Mouse (Mus musculus) lung, embryonic 16.5 days (tissue): ENCODE data around the gene Hipk2. TPM values are rescaled to one million over a fixed set of nuclear protein-coding genes. Genes with fewer than 3 reads are reported as not detected.
A peak's percentile ranks its signal among the peaks of the same experiment; 100 is the strongest.

Source experiments
- ATAC-seq: fragments of 200-750 bp; cut with Nextera tagmentation; 2 replicates; pipeline ENCODE4 v1.8.0; 2017; ENCODE audit warnings: low read depth, mild to moderate bottlenecking, moderate library complexity
- H3K27ac ChIP-seq: fragments of 300-500 bp; sonication (generic); 2 replicates; pipeline ENCODE4 v1.5.1; 2014; ENCODE audit warnings: mild to moderate bottlenecking, control low read depth, low read length
- H3K27me3 ChIP-seq: fragments of 300-500 bp; sonication (generic); 2 replicates; pipeline ENCODE4 v1.6.1; 2014; ENCODE audit warnings: low read depth, low read length, mixed read lengths; ENCODE audit not compliant: control insufficient read depth, insufficient read depth
- H3K36me3 ChIP-seq: fragments of 300-500 bp; sonication (generic); 2 replicates; pipeline ENCODE4 v1.6.1; 2014; ENCODE audit warnings: low read length; ENCODE audit not compliant: control insufficient read depth, insufficient read depth
- H3K4me1 ChIP-seq: fragments of 300-500 bp; sonication (generic); replicated peaks from 2 replicates; pipeline ENCODE4 v1.6.1; 2014; ENCODE audit warnings: low read length, mixed read lengths; ENCODE audit not compliant: control insufficient read depth, insufficient read depth
- H3K4me2 ChIP-seq: fragments of 300-500 bp; sonication (generic); 2 replicates; pipeline ENCODE4 v1.6.1; 2014; ENCODE audit warnings: low read depth, low read length, control low read depth
- H3K4me3 ChIP-seq: fragments of 300-500 bp; sonication (generic); 2 replicates; pipeline ENCODE4 v1.5.1; 2014; ENCODE audit warnings: mild to moderate bottlenecking, low read length, control low read depth
- H3K9ac ChIP-seq: fragments of 300-500 bp; sonication (generic); 2 replicates; pipeline ENCODE4 v1.6.1; 2014; ENCODE audit warnings: low read length, control low read depth
- H3K9me3 ChIP-seq: fragments of 300-500 bp; sonication (generic); 2 replicates; pipeline ENCODE4 v1.6.1; 2016; ENCODE audit warnings: low read length; ENCODE audit not compliant: control insufficient read depth
- WGBS: fragments of 180-500 bp; shearing (Covaris S2); extraction: QIAGEN DNeasy Blood & Tissue Kit; methylation state at CpG from one replicate; pipeline ENCODE4 v1.1.7; 2014; 5-methylcytosine and 5-hydroxymethylcytosine counted together
- polyA plus RNA-seq: library from polyadenylated mRNA; unstranded; fragments of >200 nt; fragmentation: Nextera tagmentation; extraction: Ambion mirVana; gene quantifications from 2 replicates; pipeline ENCODE4 v1.2.1, GENCODE M21; 2015

Hipk2 gene
- 19.8 and 21.0 TPM in 2 replicates for polyA plus RNA-seq

- H3K27me3 ChIP-seq = no peaks in the 10 kb centered on the region
- peak within 1 kb of the TSS; percentile 77 for H3K27ac ChIP-seq
- peak within 1 kb of the TSS; percentile 98 for H3K9ac ChIP-seq
- WGBS = under 1% methylated on average over 75 of the region's 108 CpGs
- peaks cover 12% of the 10 kb centered on the region for H3K4me1 ChIP-seq
- peak within 1 kb of the TSS; percentile 72 for H3K4me2 ChIP-seq
- ATAC-seq = peak; percentile 94
- peak within 1 kb of the TSS; percentile 89 for H3K4me3 ChIP-seq
- peaks cover 3% of the 10 kb centered on the region; the same call in 1 of the 2 replicates for H3K36me3 ChIP-seq
- H3K9me3 ChIP-seq = no peaks in the 10 kb centered on the region
Measured at GRCm38 (mm10) chr6:38876071-38876911, at the start of gene Hipk2. Gene Hipk2, minus strand, starts transcription at chr6:38876165.

DNA sequence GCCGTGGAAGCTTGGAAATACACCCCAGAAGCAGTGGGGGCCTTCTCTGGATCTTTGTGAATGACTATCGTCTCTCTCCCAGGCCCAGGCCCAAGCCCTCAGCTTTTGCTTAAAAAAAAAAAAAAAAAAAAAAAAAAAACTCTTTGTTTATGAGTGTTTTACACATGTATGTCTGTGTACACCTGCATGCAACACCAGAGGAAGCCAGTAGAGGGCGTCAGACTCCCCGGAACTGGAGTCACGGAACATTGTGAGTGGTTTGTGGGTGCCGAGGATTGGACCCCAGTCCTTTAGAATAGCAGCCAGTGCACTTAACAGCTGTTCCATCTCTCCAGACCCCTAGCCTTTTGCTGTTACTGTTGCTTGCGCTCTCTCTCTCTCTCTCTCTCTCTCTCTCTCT, 49.8 kb upstream of the Hipk2 start:
- H3K4me2 ChIP-seq = peak overlapping the region; percentile 23; the same call in 1 of the 2 replicates
- H3K9me3 ChIP-seq = no peaks in the 10 kb centered on the region
- H3K27me3 ChIP-seq = no peaks in the 10 kb centered on the region
- ATAC-seq = no peak
- H3K36me3 ChIP-seq = no peaks in the 10 kb centered on the region
- WGBS = 61% methylated on average over 7 of the region's 7 CpGs
- H3K4me1 ChIP-seq = peaks cover 6% of the 10 kb centered on the region; the same call in 1 of the 2 replicates
- 0 out of 2 replicates have a peak overlapping the region, but pooled peaks have one; percentile 4 for H3K4me3 ChIP-seq
- H3K9ac ChIP-seq = no peak overlapping the region
- no peak overlapping the region for H3K27ac ChIP-seq

- H3K27ac ChIP-seq = peak overlapping the region; percentile 68
- no peaks in the 10 kb centered on the region for H3K27me3 ChIP-seq
- WGBS = 70% methylated on average over 18 of the region's 18 CpGs
- no peaks in the 10 kb centered on the region for H3K36me3 ChIP-seq
- no peaks in the 10 kb centered on the region for H3K9me3 ChIP-seq
- no peak overlapping the region for H3K9ac ChIP-seq
- H3K4me3 ChIP-seq = no peak overlapping the region
- H3K4me1 ChIP-seq = peaks cover 8% of the 10 kb centered on the region; the same call in 1 of the 2 replicates
- peak; percentile 85 for ATAC-seq
- H3K4me2 ChIP-seq = no peak overlapping the region
Measured at GRCm38 (mm10) chr6:38923870-38924817, 48.2 kb upstream of the Hipk2 start.

- Histone ChIP-seq H3K27me3 (no peaks in the 10 kb centered on the region), H3K4me3 (no peak overlapping the region), H3K9ac (no peak overlapping the region), H3K4me1 (peaks cover 13% of the 10 kb centered on the region; the same call in 1 of the 2 replicates), H3K9me3 (no peaks in the 10 kb centered on the region), H3K27ac (peak overlapping the region; percentile 68), H3K4me2 (no peak overlapping the region), H3K36me3 (no peaks in the 10 kb centered on the region)
- no peak for ATAC-seq
- WGBS = 60% methylated on average over 4 of the region's 4 CpGs
Measured at GRCm38 (mm10) chr6:38923450-38923849, 47.5 kb upstream of the Hipk2 start.

DNA sequence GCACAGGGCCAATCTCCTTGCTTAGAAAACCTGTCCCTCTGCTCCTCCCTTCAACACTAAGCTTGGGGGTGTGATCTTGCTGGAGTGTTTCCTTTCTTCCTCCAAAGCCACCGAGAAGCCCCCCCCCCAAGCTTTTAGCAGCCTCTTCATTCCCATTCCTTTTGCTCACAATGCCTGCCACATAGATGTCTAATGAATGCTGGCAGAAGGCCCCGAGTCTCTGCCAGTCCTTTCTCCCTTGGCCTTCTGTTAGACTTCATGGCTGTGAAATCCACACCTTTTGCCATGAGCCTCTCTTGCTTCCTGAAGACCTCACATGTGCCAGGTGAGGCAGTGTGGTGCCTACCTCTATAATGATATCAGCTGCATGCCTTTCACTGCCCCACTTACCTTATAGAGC, 46.6 kb upstream of the Hipk2 start:
- no peak for ATAC-seq
- H3K4me2 ChIP-seq = no peak overlapping the region
- no peak overlapping the region for H3K9ac ChIP-seq
- no peak overlapping the region for H3K4me3 ChIP-seq
- H3K9me3 ChIP-seq = no peaks in the 10 kb centered on the region
- H3K27ac ChIP-seq = peak overlapping the region; percentile 31
- 46% methylated on average over 2 of the region's 2 CpGs for WGBS
- H3K36me3 ChIP-seq = no peaks in the 10 kb centered on the region
- peaks cover 19% of the 10 kb centered on the region; the same call in 1 of the 2 replicates for H3K4me1 ChIP-seq
- no peaks in the 10 kb centered on the region for H3K27me3 ChIP-seq

GRCm38 (mm10) chr6:38921810-38922116, 45.8 kb upstream of the Hipk2 start:
- WGBS = 77% methylated on average over 8 of the region's 8 CpGs
- H3K4me2 ChIP-seq = no peak overlapping the region

GRCm38 (mm10) chr6:38921095-38921809, 45.3 kb upstream of the Hipk2 start:
- H3K27me3 ChIP-seq = no peaks in the 10 kb centered on the region
- ATAC-seq = no peak
- no peaks in the 10 kb centered on the region for H3K36me3 ChIP-seq
- no peak overlapping the region for H3K4me3 ChIP-seq
- no peak overlapping the region for H3K27ac ChIP-seq
- no peak overlapping the region for H3K9ac ChIP-seq
- 39% methylated on average over 17 of the region's 17 CpGs for WGBS
- H3K9me3 ChIP-seq = no peaks in the 10 kb centered on the region
- H3K4me1 ChIP-seq = peaks cover 22% of the 10 kb centered on the region; the same call in 1 of the 2 replicates
- H3K4me2 ChIP-seq = no peak overlapping the region

More at GRCm38 (mm10) chr6:38921810-38922116, 45.8 kb upstream of the Hipk2 start:
- no peaks in the 10 kb centered on the region for H3K9me3 ChIP-seq
- no peak overlapping the region for H3K4me3 ChIP-seq
- ATAC-seq = no peak
- H3K4me1 ChIP-seq = peaks cover 22% of the 10 kb centered on the region; the same call in 1 of the 2 replicates
- no peak overlapping the region for H3K9ac ChIP-seq
- no peaks in the 10 kb centered on the region for H3K27me3 ChIP-seq
- H3K27ac ChIP-seq = no peak overlapping the region
- no peaks in the 10 kb centered on the region for H3K36me3 ChIP-seq

GRCm38 (mm10) chr6:38920141-38920540, 44.2 kb upstream of the Hipk2 start:
- Histone ChIP-seq H3K36me3 (no peaks in the 10 kb centered on the region), H3K27me3 (no peaks in the 10 kb centered on the region), H3K4me1 (peaks cover 22% of the 10 kb centered on the region; the same call in 1 of the 2 replicates), H3K9me3 (no peaks in the 10 kb centered on the region), H3K4me3 (no peak overlapping the region), H3K9ac (no peak overlapping the region), H3K4me2 (no peak overlapping the region), H3K27ac (peak overlapping the region; percentile 74; the same call in 1 of the 2 replicates)
- 78% methylated on average over 6 of the region's 6 CpGs for WGBS
- ATAC-seq = no peak
